Mouse (Mus musculus): ENCODE measurements around the gene 3110082I17Rik.

Gene 3110082I17Rik

DNA sequence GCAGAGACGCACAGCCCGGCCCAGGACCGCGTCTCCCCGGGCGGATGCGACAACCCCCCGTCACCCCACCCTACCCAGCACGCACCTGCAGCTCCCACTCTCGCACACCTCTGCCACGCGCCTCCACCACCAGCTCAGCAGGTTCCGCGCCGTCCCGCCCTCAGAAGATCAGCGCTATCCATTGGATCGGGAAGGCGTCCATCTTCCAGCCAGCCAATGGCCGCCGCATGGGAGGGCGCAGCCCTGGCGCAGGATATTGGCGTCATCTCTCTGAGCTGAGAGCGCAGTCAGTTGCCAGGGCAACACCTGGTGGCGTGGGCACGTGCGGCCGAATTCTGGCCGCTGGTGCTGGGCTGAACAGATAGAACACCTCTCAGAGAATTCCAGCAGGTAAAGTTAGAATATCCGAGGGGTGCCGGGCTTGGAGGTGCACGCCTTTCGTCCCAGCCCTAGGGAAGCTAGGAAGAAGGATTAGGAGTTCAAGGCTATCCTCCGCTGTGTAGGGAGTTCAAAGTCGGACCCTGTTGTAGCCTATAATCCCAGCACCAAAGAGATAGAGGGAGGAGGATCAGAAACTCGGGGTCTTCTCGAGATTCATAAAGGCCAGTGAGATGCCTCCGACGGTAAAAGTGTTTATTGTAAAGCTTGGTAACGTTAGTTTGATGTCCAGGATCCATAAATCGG lies at the start of gene 3110082I17Rik:
Gene 3110082I17Rik (minus strand): TSS at position 144 of the 684 bp plus-strand sequence.
- DNase-seq (ENCODE audit: low spot score): peak; percentile 98

GRCm38 (mm10) chr5:139506207-139506606 lies 45.9 kb upstream of the 3110082I17Rik start:
- DNase-seq (ENCODE audit: low spot score): peak; percentile 79

DNA sequence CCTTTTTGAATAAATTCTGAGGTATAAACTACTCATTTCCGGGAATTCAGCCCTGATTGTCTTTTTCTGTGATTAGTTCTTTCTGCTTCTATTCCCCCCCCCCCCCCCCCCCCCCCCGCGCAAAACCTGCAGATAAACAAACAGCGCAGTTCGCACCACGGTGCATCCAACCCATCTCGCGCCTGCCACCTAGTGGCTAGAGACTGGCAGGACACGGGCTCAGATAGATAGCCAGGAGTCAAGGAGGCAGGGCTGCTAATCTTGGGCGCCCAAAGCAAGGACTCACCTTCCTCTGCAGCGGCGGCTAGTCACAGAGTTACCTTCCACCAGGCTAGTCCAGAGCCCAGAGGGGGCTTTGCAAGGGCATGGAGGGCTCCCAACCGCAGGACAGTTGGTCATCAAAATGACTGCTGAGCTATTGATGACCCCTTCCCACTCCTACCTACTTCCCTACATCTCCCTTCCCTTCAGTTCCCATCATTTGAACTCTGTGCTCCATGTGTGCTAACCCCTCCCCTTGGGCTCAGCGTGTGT lies 44.8 kb upstream of the 3110082I17Rik start:
- DNase-seq (ENCODE audit: low spot score): peak; percentile 76

GRCm38 (mm10) chr5:139502281-139502680 lies 42.0 kb upstream of the 3110082I17Rik start:
- DNase-seq (ENCODE audit: low spot score): no peak

DNA sequence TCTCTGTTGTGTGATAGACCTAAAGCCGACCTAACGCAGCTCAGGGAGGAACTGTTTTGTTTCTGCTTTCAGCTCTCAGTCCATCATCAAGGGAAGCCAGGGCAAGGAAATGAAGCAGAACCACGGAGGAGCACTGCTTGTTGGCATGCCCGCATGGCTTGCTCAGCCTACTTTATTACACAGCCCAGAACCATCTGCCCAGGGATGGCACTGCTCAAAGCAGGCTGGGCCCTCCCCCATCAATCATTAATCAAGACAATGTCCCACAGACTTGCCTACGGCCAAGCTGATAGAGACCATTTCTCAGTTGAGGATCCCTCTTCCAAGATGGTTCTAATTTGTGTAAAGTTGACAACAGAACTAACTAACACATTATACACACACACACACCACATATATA lies 38.5 kb upstream of the 3110082I17Rik start:
- no peak for DNase-seq (ENCODE audit: low spot score)

- no peak for DNase-seq (ENCODE audit: low spot score)
Observed at GRCm38 (mm10) chr5:139496939-139497338, 36.6 kb upstream of the 3110082I17Rik start.

DNA sequence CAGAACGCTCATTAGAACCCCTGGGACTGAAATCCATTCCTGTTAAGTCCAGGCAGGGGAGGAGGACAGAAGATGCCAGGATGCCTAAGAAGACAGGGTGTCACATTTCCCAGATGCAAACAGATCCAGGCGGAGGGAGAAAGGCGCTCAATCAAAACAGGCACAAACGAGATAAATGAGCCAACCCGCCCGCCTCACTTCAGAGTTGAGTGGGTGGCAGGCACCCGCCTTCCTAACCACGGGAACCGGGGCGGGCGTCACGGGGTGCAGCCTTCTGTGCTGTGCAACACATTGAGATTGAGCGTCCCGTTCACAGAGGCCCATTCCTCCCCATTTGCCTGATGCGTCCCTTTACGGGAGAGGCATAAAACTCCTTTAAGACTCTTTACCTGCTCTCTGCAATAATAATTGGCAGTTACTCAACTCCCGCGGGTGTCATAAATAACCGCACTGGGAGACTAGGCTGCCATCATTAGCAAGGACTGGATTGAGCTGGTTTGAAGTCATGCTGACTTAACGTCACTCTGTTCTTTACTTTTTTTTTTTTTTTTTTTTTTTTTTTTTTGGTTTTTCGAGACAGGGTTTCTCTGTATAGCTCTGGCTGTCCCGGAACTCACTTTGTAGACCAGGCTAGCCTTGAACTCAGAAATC lies 34.8 kb upstream of the 3110082I17Rik start:
- DNase-seq (ENCODE audit: low spot score): no peak

- no peak for DNase-seq (ENCODE audit: low spot score)
Observed at GRCm38 (mm10) chr5:139493690-139494089, 33.4 kb upstream of the 3110082I17Rik start.

GRCm38 (mm10) chr5:139491348-139491747 lies 31.0 kb upstream of the 3110082I17Rik start:
- no peak for DNase-seq (ENCODE audit: low spot score)

DNA sequence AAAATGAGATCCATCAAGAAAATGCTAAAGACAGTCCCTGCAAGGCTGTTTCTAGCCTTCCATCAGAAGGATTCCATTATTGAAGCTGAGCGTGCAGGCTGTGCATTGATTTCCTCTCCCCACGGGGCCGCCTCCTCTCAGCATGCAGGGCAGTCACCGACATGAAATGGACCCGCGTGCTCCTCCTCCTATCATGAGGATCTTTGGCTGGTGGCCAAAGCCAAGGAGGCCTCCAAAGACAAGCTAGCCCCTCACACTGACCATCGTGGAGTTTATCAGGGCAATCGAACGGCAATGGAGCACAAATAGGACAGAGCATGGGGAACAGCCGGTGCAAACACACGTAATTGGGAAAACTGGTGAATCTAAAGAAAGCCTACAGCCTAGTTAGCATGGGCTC lies 29.8 kb upstream of the 3110082I17Rik start:
- no peak for DNase-seq (ENCODE audit: low spot score)

DNA sequence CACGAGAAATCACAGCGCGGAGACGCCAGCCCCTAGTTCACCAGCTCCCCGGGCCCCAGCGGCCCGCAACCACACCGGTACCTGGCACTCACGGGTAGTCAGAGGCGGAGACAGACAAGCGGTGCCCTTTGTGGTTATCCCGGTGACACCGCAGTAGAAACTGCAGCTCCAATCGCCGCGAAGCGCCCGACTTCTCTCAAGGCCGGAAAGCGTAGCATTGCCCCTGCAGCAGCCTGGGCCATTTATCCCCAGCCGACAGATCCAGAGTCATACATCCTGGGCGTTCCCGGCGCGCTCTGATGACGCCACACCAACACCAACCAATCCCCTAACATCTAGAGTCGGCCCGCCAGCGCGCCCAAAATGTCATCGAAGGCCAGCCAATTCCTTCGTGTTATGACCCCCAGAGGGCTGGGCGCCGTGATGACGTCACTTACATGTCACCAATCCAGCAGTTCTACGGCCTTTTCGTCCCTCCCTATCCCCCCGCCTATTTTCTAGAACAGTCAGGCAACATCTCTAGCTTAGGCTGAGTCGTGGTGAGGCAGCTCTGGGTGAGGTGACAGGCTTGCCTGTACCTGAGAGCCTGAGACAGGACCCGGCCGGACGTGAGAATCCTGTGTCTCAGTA lies 24.0 kb upstream of the 3110082I17Rik start, which contains the start of gene Zfand2a:
Gene Zfand2a (minus strand): TSS at position 365 of the 630 bp plus-strand sequence.
- DNase-seq (ENCODE audit: low spot score): peak; percentile 99

DNA sequence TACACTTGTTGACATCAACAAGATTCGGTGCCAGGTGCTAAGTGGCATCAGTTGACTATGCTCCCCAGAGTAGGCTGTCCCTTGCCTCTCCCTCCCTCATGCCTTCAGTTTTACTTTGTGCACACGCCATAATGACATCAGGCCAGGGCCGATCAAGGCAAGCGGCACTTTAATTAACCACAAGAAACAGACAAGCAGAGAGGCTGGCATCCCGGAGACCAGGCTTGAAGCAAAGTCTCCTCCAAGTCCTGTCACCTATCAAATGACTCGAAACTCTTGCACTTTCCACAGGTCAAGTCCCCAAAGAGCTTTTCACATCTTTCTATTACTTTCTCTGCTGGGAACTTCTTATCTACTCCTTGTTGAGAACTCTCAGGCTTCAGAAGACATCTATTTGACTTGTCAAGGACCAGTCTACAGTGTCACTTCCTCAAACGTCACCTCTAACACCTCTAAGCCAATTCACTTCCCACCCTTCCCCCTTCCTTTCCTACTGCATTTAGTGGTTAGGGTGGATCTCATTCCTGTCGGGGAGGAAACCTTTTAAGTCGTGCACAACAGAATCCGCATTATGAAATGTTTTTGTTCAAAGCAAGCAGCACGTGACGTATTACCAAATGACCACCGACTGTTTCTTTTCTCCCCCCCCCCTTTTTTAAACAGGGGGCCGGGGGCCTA lies 23.0 kb upstream of the 3110082I17Rik start:
- no peak for DNase-seq (ENCODE audit: low spot score)

DNA sequence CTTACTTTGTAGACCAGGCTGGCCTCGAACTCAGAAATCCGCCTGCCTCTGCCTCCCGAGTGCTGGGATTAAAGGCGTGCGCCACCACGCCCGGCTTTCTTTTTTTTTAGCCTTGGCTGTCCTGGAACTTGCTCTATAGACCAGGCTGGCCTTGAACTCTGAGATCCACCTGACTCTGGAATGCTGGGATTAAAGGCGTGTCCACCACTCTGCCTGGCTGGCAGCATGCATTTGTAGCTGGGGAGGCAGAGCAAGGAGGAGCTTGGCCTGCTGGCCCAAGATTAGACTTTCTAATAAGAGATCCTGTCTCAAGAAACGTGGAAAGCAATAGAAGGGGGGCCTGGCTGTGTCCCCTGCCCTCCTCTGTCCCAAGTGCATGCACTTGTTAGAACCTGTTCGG lies 20.1 kb upstream of the 3110082I17Rik start:
- no peak for DNase-seq (ENCODE audit: low spot score)

DNA sequence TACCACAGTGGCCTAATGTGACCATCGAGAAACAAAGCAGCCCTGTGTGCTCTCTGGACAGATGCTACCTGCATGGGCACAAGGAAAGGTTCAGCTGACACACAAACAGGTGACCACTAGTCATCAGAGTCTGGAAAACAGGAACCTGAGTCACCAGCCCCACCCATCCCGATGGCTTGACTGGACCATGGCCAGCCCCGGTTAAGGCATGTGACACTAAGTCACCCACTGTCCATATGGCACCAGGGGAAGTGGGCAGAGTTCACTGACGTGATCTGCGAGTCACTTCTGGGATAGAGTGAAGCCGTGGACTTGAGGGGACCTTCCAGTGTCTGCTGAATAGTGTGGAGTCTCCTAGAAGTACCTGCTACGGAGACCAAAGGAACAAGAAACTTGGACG lies 18.8 kb upstream of the 3110082I17Rik start:
- DNase-seq (ENCODE audit: low spot score): no peak

DNA sequence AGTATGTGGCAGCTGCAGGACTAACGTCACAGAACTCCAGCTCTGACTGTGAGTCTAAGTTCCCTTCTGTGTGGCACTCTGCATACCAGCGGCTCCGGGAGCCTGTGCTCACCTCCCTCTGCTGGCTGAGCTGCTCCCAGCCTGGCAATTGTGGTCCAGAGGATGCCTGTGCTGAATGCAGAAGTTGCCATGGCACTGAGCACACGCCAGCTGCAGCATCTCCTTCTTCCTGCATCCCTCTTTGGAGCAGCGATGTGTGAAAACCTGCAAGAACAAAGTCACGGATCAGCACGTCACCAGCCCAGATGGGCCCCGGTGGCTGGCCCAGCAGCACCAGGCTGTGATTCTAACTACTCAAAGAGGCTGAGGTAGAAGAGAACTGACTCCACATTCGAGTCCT lies 14.4 kb upstream of the 3110082I17Rik start:
- no peak for DNase-seq (ENCODE audit: low spot score)

GRCm38 (mm10) chr5:139467998-139468397 lies 7.7 kb upstream of the 3110082I17Rik start:
- peak; percentile 48 for DNase-seq (ENCODE audit: low spot score)

DNA sequence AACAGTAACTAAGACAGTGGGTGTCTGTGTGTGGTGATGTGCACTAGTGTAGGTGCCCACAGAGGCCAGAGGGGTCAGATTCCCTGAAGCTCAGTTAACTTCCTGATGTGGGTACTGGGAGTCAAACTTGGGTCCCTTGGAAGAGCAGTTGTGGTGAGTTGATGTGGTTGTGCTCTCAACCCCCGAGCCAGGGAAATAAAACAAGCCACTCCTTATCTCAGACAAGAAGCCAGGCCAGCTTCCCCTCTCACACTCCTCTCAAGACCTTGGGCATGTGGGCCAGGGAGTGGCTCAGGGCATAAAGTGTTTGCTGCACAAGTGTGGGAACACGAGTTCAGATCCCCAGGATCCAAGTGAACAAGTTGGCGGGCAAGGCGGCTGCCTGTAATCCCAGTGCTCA lies 6.5 kb upstream of the 3110082I17Rik start:
- no peak for DNase-seq (ENCODE audit: low spot score)

DNA sequence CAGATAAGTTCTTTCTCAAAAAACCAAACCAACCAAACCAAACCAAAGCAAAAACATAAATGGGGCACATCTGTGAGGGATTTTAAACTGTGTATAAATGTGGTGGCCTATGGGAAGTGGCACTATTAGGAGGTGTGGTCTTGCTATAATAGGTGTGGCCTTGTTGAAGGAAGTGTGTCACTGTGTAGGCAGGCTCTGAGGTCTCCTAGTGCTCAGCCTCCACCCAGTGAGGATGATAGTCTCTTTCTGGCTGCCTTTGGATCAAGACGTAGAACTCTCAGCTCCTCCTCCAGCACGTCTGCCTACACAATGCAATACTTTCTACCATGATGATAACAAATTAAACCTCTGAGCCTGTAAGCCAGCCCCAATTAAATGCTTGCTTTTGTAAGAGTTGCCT lies 6.0 kb upstream of the 3110082I17Rik start:
- DNase-seq (ENCODE audit: low spot score): no peak

- no peak for DNase-seq (ENCODE audit: low spot score)
Observed at GRCm38 (mm10) chr5:139464874-139465273, 4.5 kb upstream of the 3110082I17Rik start.

DNA sequence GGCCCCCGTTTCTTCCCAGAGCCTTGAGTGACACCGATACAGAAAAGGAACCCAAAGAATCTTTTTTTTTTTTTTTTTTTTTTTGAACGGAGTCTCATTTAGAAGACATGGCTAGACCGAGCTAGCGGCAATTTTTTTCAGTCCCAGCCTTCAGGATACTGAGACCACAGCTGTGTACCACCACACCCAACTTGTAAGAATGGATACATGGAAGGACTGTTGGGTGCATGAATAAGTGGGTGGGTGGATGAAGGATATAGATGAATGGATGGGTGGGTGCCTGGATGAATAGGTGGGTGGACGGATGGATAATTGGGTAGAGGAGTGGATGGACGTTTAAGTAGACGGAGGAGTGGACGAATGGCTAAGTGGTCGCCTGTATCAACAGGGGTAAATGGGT lies 389 bp downstream of the 3110082I17Rik start:
- no peak for DNase-seq (ENCODE audit: low spot score)

GRCm38 (mm10) chr5:139457241-139457640 lies 3.1 kb downstream of the 3110082I17Rik start:
- no peak for DNase-seq (ENCODE audit: low spot score)

DNA sequence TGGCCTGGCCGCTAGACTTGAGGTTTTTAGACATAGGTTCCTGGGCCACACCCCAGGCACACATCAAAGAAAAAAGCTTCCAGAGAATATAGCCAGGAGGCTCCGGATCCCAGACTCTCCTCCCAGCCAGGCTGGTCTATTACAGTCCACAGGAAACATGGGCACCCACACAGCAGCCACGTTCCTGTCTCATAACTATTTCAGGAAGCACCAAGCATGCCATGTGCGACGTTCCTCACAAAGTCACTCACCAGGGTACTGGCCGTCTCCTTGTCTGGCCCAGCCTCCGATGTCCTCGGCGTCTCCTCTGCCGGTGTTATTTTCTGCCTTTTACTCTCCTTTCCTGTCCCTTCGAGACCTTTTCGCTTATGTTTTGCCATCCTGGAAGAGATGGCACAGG lies 5.2 kb downstream of the 3110082I17Rik start:
- no peak for DNase-seq (ENCODE audit: low spot score)
